Mouse (Mus musculus): ENCODE measurements around the gene Pclo. TPM values are rescaled to one million over a fixed set of nuclear protein-coding genes. Genes with fewer than 3 reads are reported as not detected.
"Not testable (repeated sequence)": the region's sequence is repeated elsewhere in the genome, so short reads cannot be mapped to it uniquely, and the experiment has no call there.

Gene Pclo
- polyA plus RNA-seq, 1 experiment from 2014 or later: 8.0 TPM

- no peaks in the 10 kb centered on the region for H3K27me3 ChIP-seq
- no peak overlapping the region for H3K4me3 ChIP-seq
- no peaks in the 10 kb centered on the region for H3K9me3 ChIP-seq
- no peak overlapping the region for H3K27ac ChIP-seq (replicated peaks)
- no peaks in the 10 kb centered on the region for H3K4me1 ChIP-seq
- no peaks in the 10 kb centered on the region for H3K36me3 ChIP-seq
- no peak overlapping the region for H3K4me2 ChIP-seq (replicated peaks)
- ATAC-seq (replicated peaks): no peak
- no peak overlapping the region for H3K9ac ChIP-seq (replicated peaks)
Observed at GRCm38 (mm10) chr5:14853650-14854049, 338.9 kb downstream of the Pclo start.

- not testable (repeated sequence) for H3K36me3 ChIP-seq; H3K27me3 ChIP-seq; H3K4me1 ChIP-seq; H3K4me3 ChIP-seq; ATAC-seq (replicated peaks); H3K9ac ChIP-seq (replicated peaks); H3K27ac ChIP-seq (replicated peaks); H3K9me3 ChIP-seq; H3K4me2 ChIP-seq (replicated peaks)
- 76% methylated on average over 2 of the region's 2 CpGs for WGBS
Observed at GRCm38 (mm10) chr5:14885291-14885690, 370.6 kb downstream of the Pclo start.

GRCm38 (mm10) chr5:14892242-14892641, 377.5 kb downstream of the Pclo start:
- no peak overlapping the region for H3K4me2 ChIP-seq (replicated peaks)
- H3K9ac ChIP-seq (replicated peaks): no peak overlapping the region
- 79% methylated on average over 3 of the region's 3 CpGs for WGBS
- no peaks in the 10 kb centered on the region for H3K36me3 ChIP-seq
- no peak overlapping the region for H3K4me3 ChIP-seq
- H3K9me3 ChIP-seq: 0 out of 2 replicates have a peak, but pooled peaks cover 5% of the 10 kb centered on the region
- H3K27ac ChIP-seq (replicated peaks): no peak overlapping the region
- ATAC-seq (replicated peaks): no peak
- no peaks in the 10 kb centered on the region for H3K27me3 ChIP-seq
- no peaks in the 10 kb centered on the region for H3K4me1 ChIP-seq

DNA sequence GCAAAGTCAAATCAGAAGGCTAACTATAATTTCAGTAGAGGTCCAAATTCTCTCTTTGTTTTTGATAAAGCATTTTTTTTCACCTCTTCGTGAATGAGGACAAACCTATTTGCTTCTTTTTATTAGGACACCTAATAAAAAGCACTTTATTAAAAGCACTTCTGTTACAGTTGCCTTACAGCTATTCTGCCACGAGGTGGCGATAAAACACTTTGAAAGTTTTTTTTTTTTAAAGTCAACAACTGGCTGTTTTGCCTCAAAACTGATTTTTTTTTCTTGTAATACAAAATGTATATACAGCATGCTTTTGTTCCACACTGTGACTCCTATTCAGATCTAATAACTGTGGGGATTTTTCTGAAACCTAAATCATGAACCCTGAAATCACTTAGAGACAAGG, 388.8 kb downstream of the Pclo start:
- 0 out of 2 replicates have a peak, but pooled peaks cover 14% of the 10 kb centered on the region for H3K9me3 ChIP-seq
- WGBS: 20% methylated on average over 3 of the region's 3 CpGs
- H3K27ac ChIP-seq (replicated peaks); H3K36me3 ChIP-seq; H3K4me1 ChIP-seq; H3K27me3 ChIP-seq; H3K4me3 ChIP-seq; H3K4me2 ChIP-seq (replicated peaks); ATAC-seq (replicated peaks); H3K9ac ChIP-seq (replicated peaks): not testable (repeated sequence)

All from forebrain, embryonic 15.5 days (tissue).